Mouse (Mus musculus): Measurements from ENCODE around the gene Sec61a2.

The Sec61a2 gene

DNA sequence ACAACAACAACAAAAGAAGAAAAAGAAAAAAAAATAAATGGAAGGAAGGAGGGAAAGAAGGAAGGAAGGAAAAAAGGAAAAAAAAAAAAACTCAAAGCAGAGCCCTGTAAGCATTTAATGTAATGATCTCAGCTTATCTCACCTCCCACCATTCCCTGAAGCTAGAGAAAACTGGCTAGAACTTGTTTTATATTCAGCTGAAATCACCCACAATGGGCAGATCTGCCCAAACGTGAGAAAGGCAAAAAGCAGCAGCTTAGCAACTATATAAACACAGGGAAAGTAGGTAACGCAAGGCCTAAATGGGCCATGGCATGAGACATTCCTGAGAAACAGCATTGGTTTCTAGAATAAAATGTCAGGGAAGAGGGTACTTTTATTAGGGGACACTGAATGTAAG lies 5.8 kb downstream of the Sec61a2 start:
- no peak for DNase-seq (ENCODE audit: extremely low read depth, low read depth, low spot score)

DNA sequence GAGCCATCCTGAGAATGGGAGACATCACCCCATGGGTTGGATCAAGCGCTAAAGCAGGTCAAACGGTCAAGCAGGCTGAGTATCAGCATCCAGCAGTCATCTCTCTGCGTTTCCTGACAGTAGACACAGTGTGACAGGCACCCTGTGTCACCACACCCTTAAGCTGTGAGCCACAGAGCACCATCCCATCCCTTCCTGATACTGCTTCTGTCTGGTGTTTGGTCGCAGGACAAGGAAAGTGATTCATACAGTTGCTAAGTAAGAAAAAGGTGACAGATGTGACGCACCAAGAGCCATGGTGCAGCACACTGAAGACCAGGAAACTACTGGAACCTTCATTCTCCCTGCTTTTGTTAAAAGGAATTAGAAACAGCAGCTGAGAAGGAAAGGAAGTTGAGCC lies 6.4 kb downstream of the Sec61a2 start:
- DNase-seq (ENCODE audit: extremely low read depth, low read depth, low spot score): no peak

DNA sequence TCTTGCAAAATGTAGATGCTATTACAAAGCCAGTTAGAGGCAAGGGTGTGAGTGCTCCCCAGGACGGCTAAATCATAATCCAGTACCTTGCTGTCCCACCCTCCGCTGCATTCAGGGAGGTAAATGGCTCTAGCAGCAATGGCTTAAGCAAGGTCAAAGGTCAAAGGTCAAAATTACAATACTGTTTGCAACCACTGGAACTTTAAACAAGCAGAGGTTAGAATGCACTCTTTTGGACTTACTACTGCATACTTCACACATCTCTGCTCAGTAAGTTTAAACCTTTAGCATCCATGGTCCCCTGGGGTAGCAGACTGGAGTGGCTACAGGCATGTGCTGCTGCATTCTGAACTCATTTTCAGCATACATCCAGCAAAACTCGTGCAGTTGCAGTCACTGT lies 17.8 kb downstream of the Sec61a2 start:
- no peak for DNase-seq (ENCODE audit: extremely low read depth, low read depth, low spot score)

DNA sequence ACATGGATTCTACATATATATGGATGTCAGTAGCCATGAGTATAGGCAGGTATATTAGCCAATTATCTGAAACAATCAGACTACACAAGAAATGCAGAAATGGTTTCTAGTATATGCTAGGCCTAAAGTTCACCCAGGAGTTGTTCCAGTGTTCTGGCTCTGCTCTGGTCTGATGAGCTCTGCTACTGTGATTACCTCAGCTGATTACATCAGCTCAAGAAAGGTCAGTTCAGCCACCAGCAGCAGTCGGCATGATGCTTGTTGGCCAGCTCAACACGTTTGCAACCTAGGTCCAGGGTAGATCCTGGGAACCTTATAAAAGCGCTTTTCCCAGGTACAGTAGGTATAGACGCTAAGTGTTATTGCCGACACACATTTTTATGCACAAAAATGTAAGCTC lies 25.5 kb downstream of the Sec61a2 start:
- DNase-seq (ENCODE audit: extremely low read depth, low read depth, low spot score): no peak

DNA sequence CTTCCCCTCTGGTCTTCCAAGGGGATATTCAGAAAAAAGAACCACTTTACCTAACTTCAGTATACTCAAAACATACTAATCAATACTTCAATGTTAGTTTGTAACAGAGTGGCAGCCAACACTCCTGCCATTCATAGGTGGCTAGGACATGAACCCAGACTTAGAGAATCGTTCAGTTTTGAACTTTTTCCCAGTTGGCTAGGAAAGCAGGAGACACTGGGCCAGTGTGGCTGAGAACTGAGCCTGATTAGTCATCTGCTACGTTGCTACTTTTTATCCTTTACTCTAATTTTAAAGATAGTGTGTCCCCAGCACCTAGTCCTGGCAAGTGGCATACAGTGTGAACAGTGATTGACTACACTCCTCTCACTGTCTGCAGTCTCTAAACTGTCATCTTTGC lies 27.6 kb downstream of the Sec61a2 start:
- peak; percentile 62 for DNase-seq (ENCODE audit: extremely low read depth, low read depth, low spot score)

DNA sequence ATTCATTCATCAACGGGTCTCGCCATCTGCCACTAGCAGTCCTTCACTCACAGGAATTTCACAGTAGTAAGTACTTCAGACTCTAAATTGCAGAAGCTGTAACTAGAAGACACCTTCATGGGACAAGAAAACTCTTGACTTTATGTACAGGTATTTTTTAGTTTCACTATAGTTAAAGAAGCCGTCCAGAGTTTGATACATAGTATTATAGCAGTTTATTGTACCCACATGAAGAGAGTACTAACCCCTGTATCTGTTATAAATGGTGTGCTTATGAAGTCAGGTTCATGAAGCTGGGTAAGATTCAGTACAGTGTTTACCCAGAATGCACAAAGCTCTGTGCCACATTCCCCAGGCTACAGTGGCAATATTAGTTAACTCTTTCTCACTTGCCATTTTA lies 32.4 kb downstream of the Sec61a2 start, which contains the start of gene Gm13199:
Gene Gm13199 (minus strand): TSS at position 101 of the 400 bp plus-strand sequence.
- no peak for DNase-seq (ENCODE audit: extremely low read depth, low read depth, low spot score)

DNA sequence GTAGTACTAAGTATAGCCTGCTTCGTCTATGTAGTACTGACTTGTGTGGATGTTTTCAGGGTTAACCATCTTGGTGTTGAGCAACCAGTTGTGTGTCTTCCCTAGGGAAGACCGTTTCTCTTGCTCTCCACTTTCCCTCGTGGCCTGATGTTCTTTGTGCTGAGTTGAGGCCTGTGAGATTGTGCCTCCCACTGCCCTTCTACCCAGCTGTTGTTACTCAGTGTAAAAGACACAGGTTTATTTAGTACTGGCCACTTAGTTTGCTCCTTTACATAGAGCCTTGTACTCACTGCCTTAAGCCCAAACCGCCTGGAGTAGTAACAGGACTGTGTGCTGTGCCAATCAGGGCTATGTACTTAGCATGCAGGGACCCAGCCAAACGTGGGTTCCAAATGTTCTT lies 43.4 kb downstream of the Sec61a2 start:
- DNase-seq (ENCODE audit: extremely low read depth, low read depth, low spot score): peak; percentile 47

DNA sequence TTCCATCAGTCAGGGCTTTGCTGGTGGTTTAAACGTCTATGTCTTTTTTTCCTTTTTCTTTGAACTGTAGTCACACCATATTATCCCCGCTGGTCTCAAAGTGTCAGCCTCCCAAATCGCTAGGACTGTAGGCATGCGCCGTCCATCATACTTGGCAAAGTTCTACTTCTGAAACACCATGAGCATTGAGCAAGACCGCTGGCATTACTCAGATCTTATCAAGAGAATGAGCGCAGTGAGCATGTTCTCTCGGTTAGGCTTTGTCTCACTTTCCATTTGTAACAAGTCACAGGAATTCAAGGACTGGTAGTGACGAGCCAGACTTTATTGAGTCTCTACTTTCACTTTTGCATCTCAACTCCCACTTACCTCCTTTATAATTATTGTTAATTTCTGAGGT lies 44.1 kb downstream of the Sec61a2 start:
- DNase-seq (ENCODE audit: extremely low read depth, low read depth, low spot score): peak; percentile 71

DNA sequence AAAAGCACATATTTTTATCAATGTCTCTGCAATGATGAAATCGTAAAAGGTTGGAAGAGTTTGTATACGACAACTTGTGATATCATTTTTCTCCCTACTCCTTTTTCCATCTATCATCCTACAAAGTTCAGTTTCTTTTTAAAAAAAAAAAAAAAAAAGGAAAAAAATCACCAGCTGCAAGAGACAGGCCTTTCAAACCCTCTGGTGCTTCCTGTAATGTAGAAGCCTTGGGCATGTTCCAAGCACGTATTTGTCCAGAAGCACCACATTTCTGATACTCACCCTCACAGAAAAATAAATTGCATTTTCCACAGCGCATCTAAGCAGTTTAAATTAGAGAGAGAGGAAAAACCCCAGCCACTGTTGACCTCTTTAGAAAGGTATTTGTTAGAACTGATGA lies 49.4 kb downstream of the Sec61a2 start:
- no peak for DNase-seq (ENCODE audit: extremely low read depth, low read depth, low spot score)

DNA sequence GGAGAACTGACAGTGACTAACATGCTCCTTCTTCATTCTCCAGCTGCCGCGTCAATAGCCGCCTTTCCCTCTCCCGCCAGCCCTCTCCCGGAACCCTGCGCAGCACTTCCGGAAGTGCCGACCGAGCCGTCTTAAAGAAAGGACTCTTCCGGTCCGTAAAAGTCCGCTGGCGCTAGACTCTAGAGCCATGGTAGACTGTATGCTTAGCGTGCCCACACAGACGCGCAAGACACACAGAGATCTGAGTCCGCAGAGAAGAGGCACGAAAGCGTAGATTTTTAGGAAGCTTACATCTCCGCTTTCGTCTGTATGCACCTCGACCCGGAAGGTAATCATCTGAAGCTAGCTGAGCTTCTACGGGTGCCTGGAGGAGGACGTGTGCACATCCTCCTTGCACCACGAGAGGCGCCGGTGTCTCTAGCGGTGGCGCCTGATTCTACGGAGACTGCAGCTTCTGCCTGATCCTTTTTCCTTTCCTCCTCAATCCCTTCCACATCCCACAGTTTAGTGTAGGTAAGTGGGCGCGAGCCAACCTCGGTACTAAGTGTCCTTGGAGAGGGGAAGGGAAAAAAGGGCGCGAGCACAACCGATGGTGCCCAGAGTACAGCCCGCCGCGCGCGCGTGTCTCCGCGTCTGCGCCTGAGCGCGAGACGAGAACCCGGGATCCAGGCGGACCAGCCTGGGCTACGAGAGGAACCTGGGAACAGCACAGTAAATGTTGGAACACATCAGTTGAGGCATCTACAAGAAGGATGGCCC lies 50.2 kb downstream of the Sec61a2 start, which contains the start of the genes Nudt5 and Cdc123:
Gene Nudt5 (plus strand): TSS at position 147 of the 759 bp plus-strand sequence.
Gene Cdc123 (minus strand): TSS at position 292 of the 759 bp plus-strand sequence.
- peak; percentile 71 for DNase-seq (ENCODE audit: extremely low read depth, low read depth, low spot score)

DNA sequence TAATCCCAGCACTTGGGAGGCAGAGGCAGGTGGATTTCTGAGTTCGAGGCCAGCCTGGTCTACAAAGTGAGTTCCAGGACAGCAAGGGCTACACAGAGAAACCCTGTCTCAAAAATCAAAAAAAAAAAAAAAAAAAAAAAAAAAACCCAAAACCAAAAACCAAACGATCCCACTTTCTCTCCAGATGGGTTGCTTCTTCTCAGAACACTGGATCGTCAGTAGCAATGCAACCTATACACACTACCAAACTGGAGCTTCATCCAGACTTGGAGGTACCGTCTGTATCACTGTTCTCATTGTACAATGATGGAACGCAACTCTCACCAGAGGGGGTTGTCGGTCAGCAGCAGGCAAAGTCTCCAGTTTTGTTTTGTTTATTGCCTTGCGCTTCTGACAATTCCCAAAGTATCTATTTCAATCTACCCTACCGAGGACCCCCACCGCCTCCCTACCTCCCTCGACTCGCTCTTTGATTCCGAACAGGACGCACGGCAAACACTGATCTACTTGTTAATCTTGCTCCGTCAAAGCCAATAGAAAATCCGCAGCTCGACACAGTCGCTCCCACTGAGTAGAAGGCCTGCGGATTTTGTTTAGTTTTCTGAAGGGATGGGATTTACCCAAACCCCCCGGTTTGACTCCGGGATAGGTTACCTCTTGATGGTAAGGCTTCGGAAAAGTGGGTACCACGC lies 50.9 kb downstream of the Sec61a2 start:
- no peak for DNase-seq (ENCODE audit: extremely low read depth, low read depth, low spot score)

DNA sequence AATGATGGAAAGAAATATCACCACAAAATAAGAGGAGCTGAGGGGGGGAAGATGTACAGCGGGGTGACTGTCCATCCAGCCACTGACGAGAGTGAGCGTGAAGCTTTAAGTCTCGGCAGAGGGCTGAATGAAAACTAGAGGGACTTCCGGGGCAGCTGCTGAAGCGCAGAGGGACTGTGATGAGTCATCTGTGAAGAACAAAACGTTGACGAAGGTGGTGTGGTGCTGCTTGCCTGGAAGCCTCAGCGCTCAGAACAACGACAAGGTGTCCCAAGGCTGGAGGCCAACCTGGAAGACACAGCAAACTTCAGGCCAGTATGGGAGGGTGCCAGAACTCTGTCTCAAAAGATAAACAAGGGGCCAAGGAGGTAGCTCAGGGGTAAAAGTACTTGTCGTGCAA lies 54.4 kb downstream of the Sec61a2 start:
- DNase-seq (ENCODE audit: extremely low read depth, low read depth, low spot score): no peak

DNA sequence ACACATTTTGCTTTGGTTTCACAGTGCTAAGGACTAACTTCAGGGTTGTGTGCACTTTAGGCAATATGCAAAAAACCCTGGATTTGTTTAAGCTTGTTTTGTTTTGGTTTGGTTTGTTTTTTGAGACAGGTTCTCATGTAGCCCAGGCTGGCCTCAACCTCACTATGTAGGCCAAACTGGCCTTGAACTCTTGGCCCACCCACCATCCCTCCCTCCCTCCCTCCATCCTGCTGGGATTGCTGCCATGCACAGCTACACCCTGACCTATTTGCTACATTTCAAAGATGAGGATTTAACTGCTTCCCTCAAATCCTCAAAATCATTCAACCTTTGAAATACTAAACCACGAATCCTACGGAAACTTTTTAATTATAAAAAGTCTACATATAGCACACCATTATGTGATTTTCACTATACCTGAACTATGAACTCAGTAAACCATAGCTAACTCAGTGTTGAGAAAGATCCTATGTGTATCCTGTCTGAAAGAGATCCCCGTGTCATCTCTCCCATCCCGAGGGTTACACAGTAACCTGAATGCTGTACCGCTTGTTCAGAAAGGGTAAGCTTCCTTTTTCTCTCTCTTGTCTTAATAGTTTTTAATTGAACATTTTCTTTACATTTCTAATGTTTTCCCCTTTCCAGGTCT lies 69.8 kb downstream of the Sec61a2 start:
- no peak for DNase-seq (ENCODE audit: extremely low read depth, low read depth, low spot score)

DNA sequence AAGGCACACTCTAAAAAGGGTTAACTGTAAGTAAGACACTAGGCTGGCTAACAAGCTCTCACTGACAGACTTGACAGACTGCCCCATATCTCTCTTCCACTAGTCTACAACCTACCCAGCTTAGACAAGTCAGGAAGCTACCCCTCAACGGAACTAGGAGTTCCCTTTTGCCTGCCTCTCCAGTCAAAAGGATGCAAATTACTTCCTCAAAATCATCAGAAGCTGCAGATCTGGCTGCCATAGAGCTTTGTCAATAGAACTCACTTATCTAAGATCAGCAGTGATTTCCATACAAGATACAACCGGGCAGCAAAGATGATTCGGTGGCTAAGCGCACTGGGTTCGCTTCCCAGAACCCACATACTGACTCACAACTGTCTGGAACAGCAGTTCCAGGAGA lies 70.5 kb downstream of the Sec61a2 start:
- no peak for DNase-seq (ENCODE audit: extremely low read depth, low read depth, low spot score)

DNA sequence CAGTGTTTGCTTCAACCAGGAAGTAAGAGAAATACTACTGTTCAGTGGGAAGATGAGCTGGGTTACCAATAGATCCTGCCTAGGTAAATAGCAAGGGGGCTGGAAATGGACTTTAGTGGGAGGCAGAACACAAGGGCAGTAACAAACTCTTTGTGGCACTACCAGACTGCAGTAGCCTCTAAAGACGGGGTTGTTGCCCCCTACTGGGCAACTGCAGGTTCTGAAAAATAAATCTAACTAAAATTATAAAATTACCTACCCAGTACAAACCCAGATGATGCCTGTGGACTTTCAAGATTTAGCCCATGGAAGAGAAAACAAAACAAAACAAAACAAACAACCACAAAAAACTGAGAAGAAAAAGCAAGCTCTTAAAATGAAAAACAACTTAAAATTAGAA lies 71.0 kb downstream of the Sec61a2 start:
- DNase-seq (ENCODE audit: extremely low read depth, low read depth, low spot score): no peak

DNA sequence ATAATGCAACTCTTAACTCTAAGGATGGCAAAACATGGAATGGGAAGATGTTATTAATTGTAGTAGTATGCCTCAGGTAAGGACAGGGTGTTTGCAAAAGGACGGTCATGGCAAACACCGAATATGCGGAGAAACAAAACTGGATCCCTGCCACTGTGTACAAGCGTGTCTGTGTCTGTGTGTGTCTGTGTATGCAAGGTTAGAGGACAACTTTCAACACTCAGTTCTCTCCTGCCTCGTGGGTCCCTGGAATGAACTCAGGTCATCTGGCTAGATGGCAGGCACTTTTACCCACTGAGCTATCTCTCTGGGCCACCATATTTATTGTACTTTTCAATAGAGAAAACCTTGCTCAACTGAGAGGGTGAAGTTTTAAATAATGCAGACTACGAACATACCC lies 72.8 kb downstream of the Sec61a2 start:
- no peak for DNase-seq (ENCODE audit: extremely low read depth, low read depth, low spot score)

DNA sequence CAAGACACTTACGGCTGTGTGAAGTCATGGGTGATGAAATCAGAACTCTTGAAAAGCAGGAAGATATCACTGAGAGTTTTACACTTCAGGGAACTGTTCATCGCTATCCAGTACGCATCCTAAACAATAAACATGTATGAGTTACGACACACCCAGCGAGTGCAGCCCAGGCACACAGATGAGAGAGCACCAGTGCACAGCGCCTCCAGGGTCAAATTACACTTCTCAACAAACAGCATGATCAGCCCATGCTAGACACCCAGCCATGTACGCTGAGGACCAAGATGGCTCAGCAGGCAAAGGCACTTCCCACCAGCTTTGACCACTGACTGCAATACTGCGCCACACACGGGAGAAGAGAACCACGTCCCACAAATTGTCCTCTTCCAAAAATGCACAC lies 74.0 kb downstream of the Sec61a2 start:
- no peak for DNase-seq (ENCODE audit: extremely low read depth, low read depth, low spot score)
